Mouse (Mus musculus) stomach, adult 2 months (tissue): ENCODE measurements around the gene Zfp644. TPM values are rescaled to one million over a fixed set of nuclear protein-coding genes. Genes with fewer than 3 reads are reported as not detected.

Experiments
- polyA plus RNA-seq: library from polyadenylated mRNA; depleted of rRNA; stranded (reverse); fragments of >200 nt; gene quantifications from 2 replicates; pipeline ENCODE4 v1.2.3, GENCODE M21; 2012; rRNA removed

The Zfp644 gene
- polyA plus RNA-seq: 1.1 and 2.4 TPM in 2 replicates

GRCm38 (mm10) chr5:106696396-106697337 is at the start of gene Zfp644:
TSS of gene Zfp644 (minus strand) at chr5:106697287.

GRCm38 (mm10) chr5:106608798-106609197 is 88.3 kb downstream of the Zfp644 start, which contains the start of gene Gm17304:
TSS of gene Gm17304 (plus strand) at chr5:106609098.

Other genes with a start within 250 kb of the Zfp644 start
- not detected in 2 replicates for gene Barhl2, start 239.1 kb downstream of the Zfp644 start, polyA plus RNA-seq
- gene Gm17304, start 88.2 kb downstream of the Zfp644 start, polyA plus RNA-seq: not detected in 2 replicates
- gene Hfm1, start 229.0 kb upstream of the Zfp644 start, polyA plus RNA-seq: not detected in 2 replicates